Comparison of ENCODE assay signal across 22 mouse cellular contexts in genomic region chr7:139972923-139973331, GRCm38 (mm10). TPM values are rescaled to one million over a fixed set of nuclear protein-coding genes. Genes with fewer than 3 reads are reported as not detected.
DNase-seq lines count a peak whose midpoint lies in the region; ATAC-seq and TF ChIP-seq lines count a peak whose summit lies in the region.
"Had no signal": no experiment of that assay in that cellular context is flagged by ENCODE, and none has a peak within 500 bp of the region (broad histone marks: within the 10 kb centered on the region; RNA-seq: fewer than 3 reads in every experiment).

No protein-coding gene starts in this region.

- no peaks in the 10 kb centered on the region for H3K9me3 ChIP-seq in ES-Bruce4 (replicated peaks; ENCODE audit: control insufficient read depth, insufficient read depth, low read length, poor library complexity, severe bottlenecking)
- no peaks in the 10 kb centered on the region for H3K9me3 ChIP-seq in megakaryocyte, embryonic 14.5 days
- H3K9me3 ChIP-seq: embryonic facial prominence, embryonic 15.5 days; limb, embryonic 10.5 days; liver, embryonic 15.5 days had no signal

- no peaks in the 10 kb centered on the region for H3K36me3 ChIP-seq in ES-Bruce4 (ENCODE audit: control insufficient read depth, insufficient read depth, low read length, poor library complexity, severe bottlenecking)
- H3K36me3 ChIP-seq in megakaryocyte, embryonic 14.5 days (replicated peaks; ENCODE audit: low read length) = no peaks in the 10 kb centered on the region
- H3K36me3 ChIP-seq: embryonic facial prominence, embryonic 15.5 days; limb, embryonic 10.5 days; liver, embryonic 15.5 days had no signal

- peaks cover 20% of the 10 kb centered on the region for H3K4me1 ChIP-seq in ES-Bruce4 (ENCODE audit: control insufficient read depth, insufficient read depth, low read length)
- peaks cover 80% of the 10 kb centered on the region for H3K4me1 ChIP-seq in megakaryocyte, embryonic 14.5 days
- H3K4me1 ChIP-seq: liver, embryonic 15.5 days had no signal

- no peak overlapping the region for H3K9ac ChIP-seq in ES-Bruce4 (ENCODE audit: low read depth, poor library complexity, severe bottlenecking)
- H3K9ac ChIP-seq: embryonic facial prominence, embryonic 15.5 days; liver, embryonic 15.5 days had no signal

- no peak overlapping the region for H3K4me3 ChIP-seq in ES-Bruce4 (ENCODE audit: low read depth, low read length)
- H3K4me3 ChIP-seq in megakaryocyte, embryonic 14.5 days (replicated peaks) = peak overlapping the region; percentile 26
- H3K4me3 ChIP-seq: embryonic facial prominence, embryonic 15.5 days; heart, adult 2 months; limb, embryonic 10.5 days; liver, embryonic 15.5 days had no signal

- H3K27me3 ChIP-seq in ES-Bruce4 (ENCODE audit: control insufficient read depth, insufficient read depth, low read length, poor library complexity, severe bottlenecking) = no peaks in the 10 kb centered on the region
- peaks cover 20% of the 10 kb centered on the region for H3K27me3 ChIP-seq in megakaryocyte, embryonic 14.5 days (replicated peaks)
- H3K27me3 ChIP-seq: embryonic facial prominence, embryonic 15.5 days had no signal

- no peak for TF ChIP-seq POLR2A in ES-Bruce4 (IDR thresholded peaks at IDR 0.05; ENCODE audit: insufficient read depth, low read length)

- ATAC-seq in activated CD4-positive, CD25-positive, alpha-beta regulatory T cell, adult 4 months = peak; percentile 1
- ATAC-seq: forebrain, embryonic 14.5 days; hindbrain, postnatal 0 days had no signal

- 0 out of 2 replicates have a peak, but pooled peaks have one; percentile 43 for TF ChIP-seq EP300 in ES-Bruce4 (IDR thresholded peaks at IDR 0.05; ENCODE audit: insufficient read depth, low read depth, low read length)

- TF ChIP-seq CTCF in ES-Bruce4 (IDR thresholded peaks at IDR 0.05; ENCODE audit: low read depth, low read length) = no peak

- no peak overlapping the region for H3K27ac ChIP-seq in ES-Bruce4 (ENCODE audit: insufficient read depth, low read length)
- H3K27ac ChIP-seq: embryonic facial prominence, embryonic 15.5 days; heart, adult 2 months; hindbrain, postnatal 0 days; limb, embryonic 10.5 days had no signal

- DNase-seq in 416B (ENCODE audit: low read depth) = peak; percentile 96
- no peak for DNase-seq in heart, adult 9 months (ENCODE audit: low spot score in 2 of 2)
- DNase-seq in thymus, postnatal 36 days = no peak
- no peak for DNase-seq in adrenal gland, postnatal 10 days
- DNase-seq: adrenal gland, postnatal 14 days; cerebellum, adult 11 months; heart, adult 2 months; heart, postnatal 36 days; lung, postnatal 4 days; right cerebral cortex, adult 18-20 months; thymus, adult 18-20 months had no signal

RNA-seq across cellular contexts. Expression of gene 6430531B16Rik, which starts 5.6 kb away (rescaled TPM):
- 3.6 and 3.9 TPM in 2 replicates for polyA plus RNA-seq in ES-Bruce4 (2011; ENCODE audit: insufficient read depth, insufficient read length, low read depth, missing spikeins)
- polyA plus RNA-seq in activated CD4-positive, CD25-positive, alpha-beta regulatory T cell, adult 4 months (2017; shearing (Covaris generic)) = 1 to 10 TPM in 1 of 2 experiments, not detected in 1; 1.2 TPM
- polyA plus RNA-seq in megakaryocyte, embryonic 14.5 days (2012; ENCODE audit: insufficient read depth, low replicate concordance) = 0.31 TPM in 1 of 2 replicates, not detected in the other
- total RNA-seq in adrenal gland, postnatal 10 days (2021) = under 1 TPM in 1 of 2 experiments, not detected in 1; 0.39 TPM
- total RNA-seq: adrenal gland, postnatal 14 days; gastrocnemius, adult 18-20 months; heart, adult 2 months; heart, postnatal 36 days had no signal
- polyA plus RNA-seq: liver, embryonic 15.5 days had no signal

RNA-seq across cellular contexts. Expression of gene Adam8, which starts 19.4 kb away (rescaled TPM):
- polyA plus RNA-seq in ES-Bruce4 (2011; ENCODE audit: insufficient read depth, insufficient read length, low read depth, missing spikeins) = 9.2 and 10.6 TPM in 2 replicates
- 1 to 10 TPM; 9.6 to 9.9 TPM for polyA plus RNA-seq in activated CD4-positive, CD25-positive, alpha-beta regulatory T cell, adult 4 months (2017; shearing (Covaris generic))
- 7.8 and 22.3 TPM in 2 replicates for polyA plus RNA-seq in megakaryocyte, embryonic 14.5 days (2012; ENCODE audit: insufficient read depth, low replicate concordance)
- 1 to 10 TPM; 1.9 to 2.9 TPM for total RNA-seq in adrenal gland, postnatal 10 days (2021)

RNA-seq across cellular contexts. Expression of gene Utf1, which starts 29.3 kb away (rescaled TPM):
- polyA plus RNA-seq in ES-Bruce4 (2011; ENCODE audit: insufficient read depth, insufficient read length, low read depth, missing spikeins) = 244 and 276 TPM in 2 replicates
- 1 to 10 TPM in 1 of 2 experiments, under 1 TPM in 1; 0.90 to 2.2 TPM for polyA plus RNA-seq in activated CD4-positive, CD25-positive, alpha-beta regulatory T cell, adult 4 months (2017; shearing (Covaris generic))
- not detected in 2 replicates for polyA plus RNA-seq in megakaryocyte, embryonic 14.5 days (2012; ENCODE audit: insufficient read depth, low replicate concordance)
- under 1 TPM in 1 of 2 experiments, not detected in 1; 0.24 TPM for total RNA-seq in adrenal gland, postnatal 10 days (2021)
- total RNA-seq: adrenal gland, postnatal 14 days; gastrocnemius, adult 18-20 months; heart, adult 2 months; heart, postnatal 36 days; hindbrain, postnatal 0 days; midbrain, postnatal 0 days had no signal
- polyA plus RNA-seq: forebrain, embryonic 14.5 days; heart, adult 2 months; hindbrain, postnatal 0 days; liver, embryonic 15.5 days; midbrain, postnatal 0 days; neural tube, embryonic 14.5 days had no signal

Comparison
In these comparisons a context has a peak if more than half of its experiments do, and no peak if none do; other contexts are left out.
1. RNA of gene Utf1, which starts 29.3 kb away (polyA plus RNA-seq): 244 to 276 TPM in ES-Bruce4; 0.90 to 2.2 TPM in activated CD4-positive, CD25-positive, alpha-beta regulatory T cell, adult 4 months and not detected in megakaryocyte, embryonic 14.5 days; every median in the first group is over 10 times any median in the second.